Mouse (Mus musculus) cerebellum, adult 2 months (tissue): ENCODE measurements at regions not wholly inside any gene's neighbourhood (a gene's known extent, or its start where the extent isn't known, plus 50 kb on each side); places are given as distances from the start of the nearest gene placed in this dataset.

Experiments used
- CTCF ChIP-seq: fragments of 200-500 bp; IDR thresholded peaks from 2 replicates; pipeline ENCODE4 v1.5.1; 2011; ENCODE audit warnings: low read depth, mild to moderate bottlenecking, control low read depth, low read length, moderate library complexity, borderline replicate concordance; ENCODE audit not compliant: insufficient read depth
- POLR2A ChIP-seq: fragments of 200-500 bp; IDR thresholded peaks from 2 replicates; pipeline ENCODE4 v1.6.1; 2011; ENCODE audit warnings: low read length, control low read depth, borderline replicate concordance; ENCODE audit not compliant: insufficient read depth

- TF ChIP-seq CTCF (no peak), POLR2A (no peak)
These were observed 156.1 kb upstream of the Rapgef5 start for GRCm38 (mm10) chr12:117360215-117360614.
